Comparison of ENCODE assay signal across 13 mouse cellular contexts in the genomic region with DNA sequence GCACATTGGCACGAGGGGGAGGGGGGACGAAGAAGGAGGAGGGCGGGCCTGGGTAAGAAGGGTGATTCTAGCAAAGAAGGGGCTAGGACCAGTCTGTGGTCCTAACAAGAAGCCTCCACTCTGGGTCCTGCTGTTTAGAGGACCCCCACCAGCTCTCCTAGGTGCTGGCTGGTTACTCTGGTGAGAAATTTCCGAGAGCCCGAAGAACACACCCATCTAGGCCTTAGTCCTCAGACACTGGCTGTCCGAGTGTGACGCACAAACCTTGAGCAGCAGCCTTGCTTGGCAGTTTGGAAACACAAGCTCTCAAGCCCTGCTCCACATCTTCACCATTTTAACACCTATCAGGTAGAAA.
DNase-seq lines count a peak whose midpoint lies in the region; ATAC-seq and TF ChIP-seq lines count a peak whose summit lies in the region.
"Had no signal": no experiment of that assay in that cellular context is flagged by ENCODE, and none has a peak within 500 bp of the region (broad histone marks: within the 10 kb centered on the region; RNA-seq: fewer than 3 reads in every experiment).

No protein-coding gene starts in this region.

- peaks cover 22% of the 10 kb centered on the region for H3K27me3 ChIP-seq in intestine, embryonic 15.5 days (replicated peaks)
- H3K27me3 ChIP-seq in intestine, postnatal 0 days (replicated peaks; ENCODE audit: control insufficient read depth, insufficient read depth, low read length) = peaks cover 21% of the 10 kb centered on the region
- peaks cover 27% of the 10 kb centered on the region for H3K27me3 ChIP-seq in embryonic facial prominence, embryonic 12.5 days
- H3K27me3 ChIP-seq in forebrain, embryonic 13.5 days = peaks cover 39% of the 10 kb centered on the region
- peaks cover 34% of the 10 kb centered on the region for H3K27me3 ChIP-seq in midbrain, embryonic 12.5 days

- no peak overlapping the region for H3K9ac ChIP-seq in intestine, embryonic 15.5 days
- H3K9ac ChIP-seq in intestine, postnatal 0 days (ENCODE audit: low read depth, low read length) = no peak overlapping the region
- H3K9ac ChIP-seq in embryonic facial prominence, embryonic 12.5 days = no peak overlapping the region
- H3K9ac ChIP-seq in forebrain, embryonic 13.5 days = no peak overlapping the region
- no peak overlapping the region for H3K9ac ChIP-seq in midbrain, embryonic 12.5 days (replicated peaks)

- DNase-seq in thymus, postnatal 36 days = no peak
- DNase-seq in urinary bladder, postnatal 14 days (ENCODE audit: low spot score) = no peak
- DNase-seq: cerebellum, adult 11-12 months; gastrocnemius, postnatal 36 days; kidney, adult 2 months; left cerebral cortex, postnatal 4 days; lung, postnatal 10 days had no signal

- H3K27ac ChIP-seq in intestine, embryonic 15.5 days = no peak overlapping the region
- no peak overlapping the region for H3K27ac ChIP-seq in intestine, postnatal 0 days (ENCODE audit: low read depth, low read length)
- no peak overlapping the region for H3K27ac ChIP-seq in embryonic facial prominence, embryonic 12.5 days
- H3K27ac ChIP-seq in forebrain, embryonic 13.5 days = no peak overlapping the region
- H3K27ac ChIP-seq in midbrain, embryonic 12.5 days (replicated peaks) = no peak overlapping the region

- no peaks in the 10 kb centered on the region for H3K9me3 ChIP-seq in intestine, embryonic 15.5 days
- H3K9me3 ChIP-seq in intestine, postnatal 0 days (ENCODE audit: control insufficient read depth) = peaks cover 4% of the 10 kb centered on the region; the same call in 1 of the 2 replicates
- H3K9me3 ChIP-seq in embryonic facial prominence, embryonic 12.5 days = no peaks in the 10 kb centered on the region
- no peaks in the 10 kb centered on the region for H3K9me3 ChIP-seq in forebrain, embryonic 13.5 days (replicated peaks)
- peaks cover 5% of the 10 kb centered on the region; the same call in 1 of the 2 replicates for H3K9me3 ChIP-seq in midbrain, embryonic 12.5 days

- 53% methylated on average over 7 of the region's 7 CpGs for WGBS in intestine, embryonic 15.5 days
- 68% methylated on average over 7 of the region's 7 CpGs for WGBS in intestine, postnatal 0 days
- WGBS in embryonic facial prominence, embryonic 12.5 days = 52% methylated on average over 7 of the region's 7 CpGs
- 37% methylated on average over 7 of the region's 7 CpGs for WGBS in forebrain, embryonic 13.5 days
- 43% methylated on average over 7 of the region's 7 CpGs for WGBS in midbrain, embryonic 12.5 days

- TF ChIP-seq CTCF in intestine, postnatal 0 days (IDR thresholded peaks at IDR 0.05; ENCODE audit: low read depth) = no peak

- 0 out of 2 replicates have a peak overlapping the region, but pooled peaks have one; percentile 96 for H3K4me2 ChIP-seq in intestine, embryonic 15.5 days (replicated peaks)
- no peak overlapping the region for H3K4me2 ChIP-seq in intestine, postnatal 0 days (replicated peaks; ENCODE audit: low read depth)
- 0 out of 2 replicates have a peak overlapping the region, but pooled peaks have one; percentile 94 for H3K4me2 ChIP-seq in embryonic facial prominence, embryonic 12.5 days (replicated peaks)
- peak overlapping the region; percentile 95 for H3K4me2 ChIP-seq in forebrain, embryonic 13.5 days
- H3K4me2 ChIP-seq in midbrain, embryonic 12.5 days (replicated peaks) = peak overlapping the region; percentile 88

- peaks cover 5% of the 10 kb centered on the region; the same call in 1 of the 2 replicates for H3K4me1 ChIP-seq in intestine, embryonic 15.5 days (replicated peaks)
- H3K4me1 ChIP-seq in intestine, postnatal 0 days (replicated peaks; ENCODE audit: control insufficient read depth, insufficient read depth, low read length) = no peaks in the 10 kb centered on the region
- H3K4me1 ChIP-seq in embryonic facial prominence, embryonic 12.5 days = peaks cover 4% of the 10 kb centered on the region; the same call in 1 of the 2 replicates
- peaks cover 22% of the 10 kb centered on the region for H3K4me1 ChIP-seq in forebrain, embryonic 13.5 days
- H3K4me1 ChIP-seq in midbrain, embryonic 12.5 days = peaks cover 24% of the 10 kb centered on the region; the same call in 1 of the 2 replicates

- H3K4me3 ChIP-seq in intestine, embryonic 15.5 days (replicated peaks) = no peak overlapping the region
- H3K4me3 ChIP-seq in intestine, postnatal 0 days (ENCODE audit: low read depth, low read length) = no peak overlapping the region
- H3K4me3 ChIP-seq in embryonic facial prominence, embryonic 12.5 days = no peak overlapping the region
- H3K4me3 ChIP-seq in forebrain, embryonic 13.5 days = no peak overlapping the region
- no peak overlapping the region for H3K4me3 ChIP-seq in midbrain, embryonic 12.5 days

- no peaks in the 10 kb centered on the region for H3K36me3 ChIP-seq in intestine, embryonic 15.5 days
- H3K36me3 ChIP-seq in intestine, postnatal 0 days (ENCODE audit: control insufficient read depth, insufficient read depth) = no peaks in the 10 kb centered on the region
- H3K36me3 ChIP-seq in embryonic facial prominence, embryonic 12.5 days = no peaks in the 10 kb centered on the region
- no peaks in the 10 kb centered on the region for H3K36me3 ChIP-seq in forebrain, embryonic 13.5 days (ENCODE audit: poor library complexity, severe bottlenecking)
- no peaks in the 10 kb centered on the region for H3K36me3 ChIP-seq in midbrain, embryonic 12.5 days

- no peak for ATAC-seq in intestine, embryonic 15.5 days
- no peak for ATAC-seq in intestine, postnatal 0 days
- no peak for ATAC-seq in embryonic facial prominence, embryonic 12.5 days (ENCODE audit: insufficient number of reproducible peaks, insufficient read depth, low FRiP score, low TSS enrichment)
- ATAC-seq in forebrain, embryonic 13.5 days = 0 out of 2 replicates have a peak, but pooled peaks have one; percentile 16
- ATAC-seq in midbrain, embryonic 12.5 days (ENCODE audit: low FRiP score, low read depth) = no peak
- ATAC-seq in activated CD4-positive, CD25-positive, alpha-beta regulatory T cell, adult 4 months = no peak
